Mouse (Mus musculus) heart, postnatal 4 days (tissue): ENCODE results near the gene Plau. TPM values are rescaled to one million over a fixed set of nuclear protein-coding genes. Genes with fewer than 3 reads are reported as not detected.
A peak's percentile ranks its signal among the peaks of the same experiment; 100 is the strongest.

Experiments used
- DNase-seq: peaks from one replicate; pipeline ENCODE4 v3.0.0; 2021
- total RNA-seq, 2 experiments: library from RNA; stranded (reverse); gene quantifications; 2 replicates each; pipeline ENCODE4 v1.2.3; 2021

Gene Plau
- total RNA-seq, 2 experiments from 2014 or later = 11.1 to 11.9 TPM

DNA sequence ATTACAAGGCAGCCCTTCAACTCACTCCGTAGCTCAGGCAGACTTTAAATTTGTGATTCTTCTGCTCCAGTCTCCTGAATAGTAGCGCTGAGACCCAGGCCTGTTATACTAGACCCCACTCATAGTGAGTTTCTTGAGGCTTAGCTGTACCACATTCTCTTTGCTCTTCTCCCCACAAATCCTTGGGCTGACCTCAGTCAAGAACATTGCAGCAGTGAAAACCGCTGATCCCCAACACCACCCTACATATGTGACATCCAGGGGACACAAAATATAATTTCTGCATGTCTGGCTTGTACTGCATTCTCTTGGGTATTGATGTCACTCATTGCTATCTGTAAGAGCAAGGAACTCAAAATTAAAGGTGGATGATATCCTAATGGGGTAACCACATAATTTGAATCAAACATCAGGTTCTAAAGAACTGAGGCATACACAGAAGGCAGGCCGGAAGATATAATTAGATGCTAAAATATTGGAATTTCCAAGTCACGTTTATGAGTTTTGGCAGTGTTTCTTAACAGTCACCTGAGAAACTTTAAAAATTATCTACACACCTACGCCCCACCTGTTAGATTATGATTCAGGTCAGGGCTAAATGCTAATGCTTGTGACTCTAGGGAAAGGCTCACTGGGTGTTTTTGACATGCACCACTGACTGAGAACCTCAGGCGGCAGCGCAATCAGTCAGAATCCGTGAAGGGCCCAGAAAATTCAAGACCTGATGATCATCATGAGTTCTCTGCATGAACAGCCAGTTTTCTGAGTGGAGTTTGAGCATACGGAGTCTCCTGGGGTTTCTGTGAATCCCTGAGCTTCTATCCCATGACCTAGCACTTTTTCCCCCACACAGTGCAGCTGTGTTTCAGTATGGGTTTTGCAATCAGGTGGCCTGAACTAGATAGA lies 8.5 kb downstream of the Plau start:
- no peak for DNase-seq

DNA sequence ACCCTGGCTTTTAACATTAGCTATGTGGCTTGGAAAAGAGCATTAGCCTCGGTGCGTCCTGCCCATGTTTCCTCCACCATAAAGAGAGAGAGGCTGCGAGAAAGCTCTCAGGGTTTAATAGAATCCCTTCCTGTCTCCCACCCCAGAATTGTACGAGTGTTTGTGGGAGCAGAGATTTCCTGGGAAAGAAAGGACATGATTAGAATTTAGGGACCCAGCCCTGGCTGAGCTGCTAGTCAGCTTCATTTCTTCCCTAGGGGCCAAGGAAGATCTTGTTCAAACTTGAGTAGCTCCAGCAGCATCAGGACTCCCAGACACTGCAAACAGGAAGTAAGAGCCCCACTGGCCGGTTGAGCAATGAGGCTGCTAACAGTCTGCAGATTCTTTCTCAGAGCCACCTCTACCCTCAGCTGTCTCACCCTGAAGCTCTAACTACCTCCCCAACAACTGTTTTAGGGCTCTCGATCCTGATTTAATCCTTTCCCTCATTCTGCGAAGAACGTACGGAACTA lies 9.2 kb downstream of the Plau start:
- peak; percentile 30 for DNase-seq

DNA sequence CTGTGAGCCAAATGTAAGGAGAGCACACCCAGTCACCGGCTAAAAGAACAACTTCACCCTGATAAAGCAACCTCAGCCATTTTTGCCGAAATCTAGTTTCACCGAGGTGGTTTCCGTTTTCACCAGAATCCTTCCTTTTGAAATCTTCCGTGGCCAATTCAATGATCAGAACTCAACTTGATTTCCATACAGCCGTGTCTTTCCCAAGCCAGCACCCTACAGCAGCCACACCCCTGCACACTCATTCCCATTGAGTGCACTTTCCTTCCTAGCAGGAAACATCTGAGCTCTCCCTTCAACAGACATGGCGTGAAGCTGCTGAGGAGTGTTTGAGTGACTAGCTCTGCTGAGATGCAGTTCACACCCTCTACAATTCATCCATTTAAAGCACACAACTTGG lies 9.8 kb downstream of the Plau start:
- peak; percentile 20 for DNase-seq

DNA sequence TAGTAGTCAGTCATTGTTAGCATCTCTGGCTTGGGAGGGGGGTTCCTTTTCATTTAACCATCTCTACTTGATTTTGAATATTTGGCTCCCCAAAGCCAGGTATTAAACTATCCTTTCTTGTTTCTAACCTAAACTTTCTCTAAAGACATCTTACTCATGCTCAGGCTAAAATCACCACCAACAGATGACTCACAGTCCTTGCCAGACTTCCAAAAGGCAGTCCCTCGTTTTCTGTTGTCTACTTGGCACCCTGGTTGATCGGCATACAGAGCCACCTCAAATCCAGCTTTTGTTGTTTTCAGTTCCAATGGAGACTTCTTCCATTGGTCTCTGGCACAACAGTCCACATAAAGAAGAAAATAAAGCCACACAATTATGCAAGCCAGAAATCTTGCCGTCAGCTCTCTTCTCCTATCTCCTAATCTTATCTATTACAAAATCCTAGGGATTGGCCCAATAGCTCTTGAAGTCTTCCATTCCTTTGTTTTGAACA lies 11.2 kb downstream of the Plau start:
- DNase-seq = no peak

DNA sequence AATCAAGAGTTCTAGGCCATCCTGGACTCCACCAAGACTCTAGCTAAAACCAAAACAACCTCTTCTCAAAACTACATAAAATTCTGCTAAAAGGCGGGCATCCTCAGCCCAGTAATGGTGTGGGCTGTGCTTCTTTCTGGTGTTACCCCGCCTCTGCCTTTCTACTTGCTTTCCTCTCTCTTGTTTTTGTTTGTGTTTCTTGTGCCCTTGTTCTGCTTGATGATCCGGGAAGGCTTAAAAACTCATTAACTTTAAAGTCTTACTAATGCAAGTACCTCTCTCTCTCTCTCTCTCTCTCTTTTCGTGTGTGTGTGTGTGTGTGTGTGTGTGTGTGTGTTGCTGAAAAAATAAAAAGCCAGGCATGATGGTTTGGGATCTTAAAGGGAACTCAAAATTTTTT lies 13.3 kb downstream of the Plau start:
- no peak for DNase-seq

DNA sequence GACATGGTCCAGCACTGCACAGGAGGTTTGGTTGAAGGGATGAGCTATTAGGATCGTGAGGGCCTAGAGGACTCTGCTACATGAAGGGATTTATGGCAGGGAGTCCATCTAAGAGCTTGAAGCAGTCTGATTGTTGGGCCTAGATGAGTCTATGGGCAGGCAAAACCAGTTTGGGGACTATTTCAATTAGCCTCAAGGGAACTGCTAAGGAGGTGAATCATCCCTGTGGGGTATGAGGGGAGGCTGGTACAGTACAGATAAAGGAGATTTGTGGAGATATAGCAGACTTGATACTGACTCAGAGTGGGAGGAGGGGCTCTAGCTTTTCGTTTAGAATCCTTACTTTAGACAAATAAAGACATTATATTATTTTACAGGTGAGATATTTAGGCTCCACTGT lies 14.0 kb downstream of the Plau start:
- DNase-seq = no peak

DNA sequence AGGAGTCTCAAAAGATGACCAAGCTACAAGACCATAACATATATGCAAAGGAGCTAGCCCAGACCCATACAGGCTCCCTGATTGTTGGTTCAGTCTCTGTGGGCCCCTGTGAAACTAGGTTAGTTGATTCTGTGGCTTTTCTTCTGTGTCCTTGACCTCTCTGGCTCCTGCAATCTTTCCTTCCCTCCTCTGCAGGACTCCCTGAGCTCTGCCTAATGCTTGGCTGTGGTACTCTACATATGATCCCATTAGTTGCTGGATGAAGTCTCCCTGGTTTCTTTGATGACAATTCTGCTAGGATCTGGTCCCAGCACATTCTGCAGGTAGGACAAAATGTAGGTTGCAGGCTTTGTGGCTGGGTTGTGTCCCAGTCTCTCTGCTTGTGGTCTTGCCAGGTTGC lies 15.3 kb downstream of the Plau start:
- no peak for DNase-seq

DNA sequence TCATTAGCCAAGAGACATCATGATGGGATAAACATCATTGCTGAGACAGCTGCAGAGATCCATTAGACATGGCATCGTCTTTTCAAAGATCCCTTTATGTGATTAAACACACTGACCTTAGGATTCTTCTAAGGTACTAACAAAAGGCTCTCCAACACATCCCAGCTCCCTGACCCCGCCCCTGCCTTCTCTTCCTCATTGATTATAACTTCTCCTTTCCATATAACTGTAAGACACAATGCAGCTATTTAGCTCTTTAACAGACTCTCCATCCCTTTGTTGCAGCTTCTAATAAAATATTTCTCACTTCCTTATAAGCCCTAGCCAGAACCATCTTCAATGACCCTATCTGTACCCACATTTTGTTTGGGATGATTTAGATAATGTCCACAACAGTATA lies 24.7 kb downstream of the Plau start:
- DNase-seq = no peak

DNA sequence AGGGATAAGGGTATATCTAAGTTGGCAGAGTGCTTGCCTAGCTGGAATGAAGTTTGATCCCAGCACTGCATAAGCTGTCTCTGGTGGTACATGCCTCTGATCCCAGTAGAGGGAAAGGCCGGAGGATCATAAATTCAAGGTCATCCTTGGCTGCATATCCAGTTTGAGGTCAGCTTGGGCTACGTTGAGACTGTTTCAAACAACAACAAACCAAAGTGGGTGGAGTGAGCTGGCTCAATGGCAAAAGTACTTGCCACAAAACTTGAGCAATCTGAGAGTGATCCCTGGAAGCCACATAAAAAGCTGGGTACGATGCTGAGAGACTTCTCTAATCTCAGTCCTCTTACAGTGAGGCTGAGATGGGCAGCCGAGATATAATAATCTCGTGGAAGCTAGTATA lies 25.1 kb downstream of the Plau start:
- DNase-seq = no peak

DNA sequence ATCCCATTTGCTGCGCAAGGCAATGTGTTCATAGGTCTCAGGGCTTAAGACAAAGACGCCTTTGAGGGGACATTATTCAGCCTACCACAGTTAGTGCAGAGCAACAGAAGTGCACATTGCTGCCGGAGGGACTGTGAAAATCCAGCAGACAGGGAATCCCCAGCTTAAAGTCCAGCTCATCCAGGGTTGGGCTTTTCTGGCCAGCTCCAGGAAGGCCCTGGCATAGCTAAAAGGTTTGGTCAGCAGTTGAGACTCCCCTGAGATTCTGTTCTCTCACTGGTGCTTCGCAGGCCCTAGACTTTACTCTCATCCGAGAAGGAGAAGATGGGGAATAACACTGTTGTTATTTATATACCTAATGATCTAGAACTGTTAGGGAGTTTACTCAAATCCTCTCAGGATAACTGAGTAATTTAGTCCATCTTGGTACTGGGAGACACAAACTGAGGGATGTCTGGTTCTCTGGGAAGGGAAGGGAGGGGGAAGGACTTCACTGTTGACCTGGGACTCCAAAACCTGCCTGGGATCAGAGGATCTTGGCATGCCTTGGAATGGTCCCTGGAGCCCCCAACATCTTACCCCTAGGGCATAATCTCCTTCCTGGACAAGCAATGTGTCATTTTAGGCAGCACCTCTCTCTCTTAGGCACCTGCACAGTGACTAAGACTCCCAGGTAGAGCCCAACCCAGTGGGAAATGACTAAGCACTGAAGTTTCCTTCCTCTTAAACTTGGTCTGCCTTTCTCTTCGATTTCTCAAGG lies 27.0 kb downstream of the Plau start:
- DNase-seq = no peak

DNA sequence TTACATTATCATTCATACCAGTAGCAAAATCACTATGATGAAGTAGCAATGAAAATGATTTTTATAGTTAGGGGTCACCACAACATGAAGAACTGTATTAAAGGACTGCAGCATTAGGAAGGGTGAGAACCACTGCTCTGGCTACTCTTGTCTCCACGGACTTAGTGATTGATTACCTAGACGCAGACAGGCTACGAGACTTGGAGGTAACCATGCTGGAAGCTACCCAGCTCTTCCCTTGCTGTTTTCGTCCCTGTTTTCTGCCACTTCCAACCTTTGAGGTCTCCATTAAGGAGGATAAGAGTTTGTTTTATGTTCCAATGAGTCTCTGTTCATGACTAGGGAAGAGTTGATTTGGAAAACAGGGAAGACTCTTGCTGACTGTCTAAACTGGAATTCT lies 27.7 kb downstream of the Plau start:
- DNase-seq = no peak

DNA sequence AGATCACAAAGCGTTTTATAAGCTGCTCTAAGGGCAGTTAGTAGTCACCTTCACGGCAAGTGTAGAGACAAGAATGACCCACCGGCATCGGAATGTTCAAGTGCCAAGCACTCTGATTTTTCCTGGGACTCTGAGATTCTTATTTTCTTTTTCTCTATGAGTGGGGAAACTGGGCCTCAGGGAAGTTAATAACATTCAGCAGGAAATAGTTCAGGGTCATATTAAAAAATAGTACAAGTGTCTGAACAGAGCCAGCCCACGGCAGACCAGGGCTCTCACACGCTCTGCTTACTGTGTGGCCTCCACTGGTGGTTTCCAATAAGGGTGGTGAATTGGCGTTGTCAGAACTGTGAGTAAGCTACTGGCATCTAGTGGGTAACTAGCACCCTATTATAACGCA lies 29.1 kb downstream of the Plau start:
- no peak for DNase-seq

DNA sequence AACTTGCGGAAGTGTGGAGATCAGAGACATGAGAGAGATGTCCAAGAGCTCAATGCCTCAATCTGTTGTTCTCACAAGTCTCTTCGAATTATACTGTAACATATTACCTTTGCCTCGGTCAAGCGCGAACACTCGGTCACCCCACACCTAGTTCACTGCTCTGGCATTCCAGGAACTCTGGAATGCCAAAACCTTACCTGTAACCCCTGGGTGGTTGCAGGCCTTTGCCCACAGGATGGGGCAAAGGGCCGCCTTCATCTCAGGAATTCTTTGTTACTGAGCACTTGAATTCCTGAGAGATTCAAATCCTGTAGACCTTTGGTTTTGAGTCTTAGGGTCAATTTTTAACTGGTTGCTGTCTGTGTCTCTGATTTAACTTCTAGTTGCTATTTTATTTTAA lies 29.9 kb downstream of the Plau start:
- DNase-seq = no peak

DNA sequence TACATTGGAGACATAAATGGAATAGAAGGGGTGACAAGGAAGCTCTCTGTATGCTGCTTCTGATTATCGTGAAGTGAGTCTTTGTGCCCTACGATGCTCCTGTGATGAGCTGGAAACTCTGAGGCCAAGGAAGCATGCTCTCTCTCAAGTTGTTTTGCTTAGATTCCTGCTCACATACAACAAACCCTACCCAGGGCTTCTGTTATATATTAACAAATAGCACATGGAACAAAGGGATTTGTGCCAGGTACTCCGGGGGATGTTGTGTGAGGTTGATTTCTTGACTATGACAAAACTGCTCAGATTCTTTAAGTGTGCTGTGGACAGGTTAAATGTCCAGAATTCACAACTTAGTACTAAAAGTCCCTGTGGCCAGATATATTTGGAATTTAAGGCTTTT lies 33.6 kb downstream of the Plau start:
- DNase-seq = no peak

DNA sequence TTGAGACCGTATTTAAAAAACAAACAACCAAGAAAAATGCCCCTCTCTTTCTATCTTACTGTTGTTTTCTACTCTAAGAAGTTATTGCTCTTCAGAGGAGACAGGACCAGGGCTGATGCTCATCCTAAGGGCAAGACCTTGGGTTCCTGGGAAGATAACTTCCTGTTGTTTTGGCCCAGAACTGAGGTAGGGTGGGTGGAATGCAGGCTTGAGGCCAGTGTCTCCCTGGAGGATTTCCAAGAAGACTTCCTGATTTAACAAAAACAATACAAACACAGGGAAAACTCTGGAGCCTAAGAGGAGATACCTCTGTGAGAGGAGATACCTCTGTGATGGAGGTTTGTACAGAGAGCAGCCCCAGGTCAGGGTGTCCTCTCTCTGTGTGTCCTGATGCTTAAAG lies 35.0 kb downstream of the Plau start:
- peak; percentile 38 for DNase-seq

DNA sequence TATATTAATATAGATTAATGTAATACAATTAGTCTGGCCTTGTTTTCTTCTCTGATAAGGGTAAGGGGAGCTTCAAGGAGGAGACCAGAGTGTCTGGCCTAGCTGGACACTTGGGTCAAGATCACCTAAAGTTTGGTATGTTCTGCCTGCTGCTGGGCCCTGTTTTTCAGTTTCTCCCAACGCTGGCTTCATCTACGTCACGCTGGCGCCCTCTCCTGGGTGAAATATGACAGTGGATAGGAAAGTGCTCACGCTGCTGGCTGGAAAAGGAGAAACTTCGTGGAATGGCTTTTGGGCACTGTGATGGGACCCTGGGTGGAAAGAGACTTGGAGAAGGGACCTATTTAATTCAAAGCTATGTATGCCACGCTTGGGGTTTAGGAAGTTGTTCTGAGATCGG lies 36.8 kb downstream of the Plau start:
- peak; percentile 92 for DNase-seq

DNA sequence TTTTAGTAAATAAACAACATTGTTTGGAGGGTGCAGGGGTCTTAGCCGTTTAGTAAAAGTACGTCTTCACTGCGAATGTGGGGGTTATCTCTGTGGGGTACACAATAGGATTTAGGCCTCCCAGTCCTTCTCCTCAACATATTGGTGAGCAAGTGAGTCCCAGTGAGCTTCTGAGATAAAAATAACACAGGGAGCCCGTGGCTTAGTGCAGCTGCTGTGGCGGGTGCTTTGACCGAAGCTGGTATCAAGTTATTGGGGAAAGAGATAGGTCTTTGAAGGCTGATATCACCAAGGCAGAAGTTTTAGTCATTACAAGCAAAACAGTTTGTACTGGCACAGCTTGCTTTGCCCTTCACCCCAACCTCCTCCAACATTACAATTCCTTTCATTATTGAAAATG lies 37.5 kb downstream of the Plau start:
- no peak for DNase-seq

DNA sequence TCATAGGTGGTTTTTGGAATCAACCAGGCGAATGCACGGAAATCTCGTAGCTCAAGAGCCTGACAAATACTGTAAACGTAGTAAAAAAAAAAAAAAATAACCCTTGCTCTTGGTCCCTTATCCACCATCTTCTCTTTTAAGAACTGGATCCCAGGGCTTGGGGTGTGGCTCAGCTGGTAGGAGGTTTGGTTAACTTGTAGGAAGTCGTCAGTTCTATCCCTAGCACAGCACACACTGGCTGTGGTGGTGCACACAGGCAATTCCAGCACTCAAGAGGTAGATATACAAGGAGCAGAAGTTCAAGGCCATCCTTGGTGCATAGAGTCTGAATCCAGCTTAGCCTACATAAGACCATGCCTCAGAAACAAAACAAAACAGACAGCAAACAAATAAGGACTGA lies 48.2 kb downstream of the Plau start:
- DNase-seq = no peak

DNA sequence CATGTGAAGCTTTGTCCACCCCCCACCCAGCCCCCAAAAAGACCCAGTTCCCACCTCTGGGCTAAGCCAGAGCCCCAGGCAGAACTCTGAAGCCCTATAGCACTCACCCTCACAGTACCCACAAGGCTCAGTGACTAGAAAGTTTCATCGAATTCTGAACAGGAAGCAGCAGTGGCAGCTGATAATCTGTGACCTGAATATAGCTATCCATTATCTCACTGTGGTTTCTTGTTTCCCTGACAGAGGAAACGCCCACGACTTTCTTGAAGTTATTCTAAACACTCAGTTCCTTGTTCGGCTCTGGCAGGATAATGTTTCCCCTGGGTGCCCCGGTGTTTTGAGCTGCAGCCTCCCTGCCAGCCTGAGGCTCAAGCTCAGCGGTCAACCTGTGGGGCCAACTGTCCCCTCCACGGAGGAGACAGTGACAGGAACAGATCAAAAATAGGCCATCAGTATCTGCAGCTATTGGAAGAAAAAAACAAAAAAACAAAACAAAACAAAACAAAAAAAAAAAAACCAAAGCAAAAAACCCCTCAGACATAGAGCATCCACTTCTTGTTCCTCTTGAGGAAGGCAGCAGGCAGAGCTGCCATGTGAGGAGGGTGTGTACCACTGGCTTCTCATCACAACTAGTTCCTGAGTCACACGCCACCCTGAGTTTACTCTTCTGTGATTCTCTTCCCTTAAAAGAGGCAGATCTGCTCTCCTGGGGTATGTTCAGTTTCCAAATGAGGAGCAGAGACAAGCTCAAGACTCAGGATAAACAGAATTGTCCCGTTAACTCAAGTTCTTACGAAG lies 48.8 kb downstream of the Plau start:
- peak; percentile 47 for DNase-seq

DNA sequence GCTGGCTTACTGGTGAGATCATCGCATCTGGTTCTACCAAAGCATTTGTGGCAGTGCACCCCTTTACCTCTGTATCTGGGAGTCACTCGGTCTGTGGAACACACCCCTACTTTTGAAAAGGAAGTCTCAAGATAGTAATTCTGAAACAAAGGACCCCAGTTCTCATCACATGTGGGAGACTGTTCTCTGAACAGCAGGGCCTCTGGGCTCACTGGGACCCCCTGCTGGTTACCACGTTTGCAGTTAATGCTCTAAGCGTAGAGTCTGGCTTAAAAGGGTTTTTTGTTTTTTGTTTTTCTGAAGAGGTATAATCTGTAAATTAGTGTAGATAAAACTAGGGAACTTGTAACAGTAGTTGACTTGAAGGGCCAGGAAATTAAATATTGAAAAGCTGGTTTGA lies 49.8 kb downstream of the Plau start:
- peak; percentile 70 for DNase-seq

DNA sequence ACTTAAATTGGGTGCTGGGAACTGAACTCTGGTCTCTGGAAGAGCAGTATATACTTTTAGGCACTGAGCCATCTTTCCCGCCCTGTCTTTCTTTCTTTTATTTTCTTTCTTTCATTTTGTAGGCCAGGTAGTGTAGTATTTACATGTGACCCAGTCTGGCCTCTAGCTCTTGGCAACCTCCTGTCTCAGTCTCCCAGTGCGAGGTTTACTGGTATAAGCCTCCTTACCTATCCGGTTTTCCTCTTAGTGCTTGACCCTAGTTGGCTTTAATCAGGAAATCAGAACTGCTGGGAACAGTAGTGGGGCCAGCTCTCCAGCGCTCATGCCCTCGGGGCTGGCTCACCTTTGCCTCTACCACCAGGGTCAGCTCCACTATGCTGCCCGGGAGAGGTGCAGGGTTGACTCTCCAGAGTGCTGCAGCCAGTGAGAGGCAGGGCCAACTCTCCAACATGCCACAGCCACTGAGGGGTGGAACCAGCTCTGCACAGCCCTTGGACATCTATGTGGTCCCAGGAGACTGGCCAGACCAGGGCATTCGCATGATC lies 51.2 kb downstream of the Plau start:
- no peak for DNase-seq

DNA sequence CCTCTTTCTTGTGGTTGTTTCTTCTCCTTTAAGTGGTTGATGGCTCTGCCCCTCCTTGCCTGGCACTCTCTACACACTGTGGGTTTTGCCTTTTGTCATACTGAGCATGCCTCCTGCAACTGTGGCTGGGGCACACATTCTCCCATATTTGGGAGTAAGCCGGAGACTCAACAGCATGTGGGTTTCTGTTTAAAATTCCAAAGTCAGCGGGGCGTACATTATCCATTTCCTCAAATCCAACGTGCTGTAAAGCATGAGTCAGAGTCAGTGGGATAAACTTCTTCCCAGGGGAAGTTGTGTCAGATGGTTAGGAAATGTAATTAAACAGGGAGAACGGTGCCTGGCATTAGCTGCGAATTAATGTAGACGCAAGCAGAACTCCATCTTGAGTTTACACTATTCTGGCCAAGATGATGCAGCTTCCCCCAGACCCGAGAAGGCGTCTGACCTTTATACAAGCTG lies 55.5 kb downstream of the Plau start:
- DNase-seq = peak; percentile 46
